In genomic region chr17:71195633-71196391, GRCm38 (mm10) we compare ENCODE assay signal across 9 mouse cellular contexts. TPM values are rescaled to one million over a fixed set of nuclear protein-coding genes. Genes with fewer than 3 reads are reported as not detected.
DNase-seq lines count a peak whose midpoint lies in the region; ATAC-seq and TF ChIP-seq lines count a peak whose summit lies in the region.
"Had no signal": no experiment of that assay in that cellular context is flagged by ENCODE, and none has a peak within 500 bp of the region (broad histone marks: within the 10 kb centered on the region; RNA-seq: fewer than 3 reads in every experiment).

No protein-coding gene starts in this region.

- peaks cover 38% of the 10 kb centered on the region for H3K4me1 ChIP-seq in heart, embryonic 13.5 days
- H3K4me1 ChIP-seq in midbrain, embryonic 13.5 days (replicated peaks) = peaks cover 9% of the 10 kb centered on the region

- peak overlapping the region; percentile 63 for H3K4me2 ChIP-seq in heart, embryonic 13.5 days
- no peak overlapping the region; the same call in 1 of the 2 replicates for H3K4me2 ChIP-seq in midbrain, embryonic 13.5 days (replicated peaks)

- H3K4me3 ChIP-seq in heart, embryonic 13.5 days = peak overlapping the region; percentile 31
- H3K4me3 ChIP-seq in midbrain, embryonic 13.5 days (replicated peaks) = no peak overlapping the region

- peak overlapping the region; percentile 55 for H3K9ac ChIP-seq in heart, embryonic 13.5 days
- no peak overlapping the region for H3K9ac ChIP-seq in midbrain, embryonic 13.5 days (replicated peaks)

- 23% methylated on average over 10 of the region's 10 CpGs for WGBS in heart, embryonic 13.5 days
- 57% methylated on average over 10 of the region's 10 CpGs for WGBS in midbrain, embryonic 13.5 days

- peak; percentile 13 for DNase-seq in cerebellum, adult 8-10 months
- DNase-seq in cerebellum, adult 11-12 months = no peak
- DNase-seq in 416B (ENCODE audit: low read depth) = peak; percentile 89
- peak; percentile 77 for DNase-seq in brain, embryonic 14.5 days (ENCODE audit: low read depth)
- peak; percentile 52 to 73 for DNase-seq in kidney, postnatal 36 days
- DNase-seq in yolk sac, embryonic 10.5 days (ENCODE audit: low spot score) = no peak

- H3K9me3 ChIP-seq in heart, embryonic 13.5 days = peaks cover 4% of the 10 kb centered on the region; the same call in 1 of the 2 replicates
- peaks cover 5% of the 10 kb centered on the region; the same call in 1 of the 2 replicates for H3K9me3 ChIP-seq in midbrain, embryonic 13.5 days

- H3K27ac ChIP-seq in heart, embryonic 13.5 days (replicated peaks) = no peak overlapping the region
- H3K27ac ChIP-seq in midbrain, embryonic 13.5 days = no peak overlapping the region
- H3K27ac ChIP-seq: macrophage had no signal

- no peak for TF ChIP-seq POLR2A in brain, embryonic 14.5 days (IDR thresholded peaks at IDR 0.05; ENCODE audit: borderline replicate concordance, extremely low read depth, insufficient read depth, insufficient read length, poor library complexity, severe bottlenecking)

- no peaks in the 10 kb centered on the region for H3K27me3 ChIP-seq in heart, embryonic 13.5 days (replicated peaks)
- H3K27me3 ChIP-seq in midbrain, embryonic 13.5 days = no peaks in the 10 kb centered on the region

- H3K36me3 ChIP-seq in heart, embryonic 13.5 days = no peaks in the 10 kb centered on the region
- H3K36me3 ChIP-seq in midbrain, embryonic 13.5 days = no peaks in the 10 kb centered on the region

- no peak for ATAC-seq in heart, embryonic 13.5 days (ENCODE audit: extremely low read depth, insufficient number of reproducible peaks, low FRiP score, low TSS enrichment)
- ATAC-seq in midbrain, embryonic 13.5 days = peak; percentile 48

- TF ChIP-seq CTCF in brain, embryonic 14.5 days (IDR thresholded peaks at IDR 0.05; ENCODE audit: borderline replicate concordance, extremely low read depth, insufficient read depth, insufficient read length) = peak; percentile 29; the same call in 1 of the 2 replicates

RNA-seq across cellular contexts. Expression of gene Lpin2, which starts 13.5 kb away (rescaled TPM):
- 20.4 and 34.5 TPM in 2 replicates for polyA plus RNA-seq in brain, embryonic 14.5 days (2012; rRNA removed)
- polyA plus RNA-seq in heart, embryonic 13.5 days (2015; fragmentation: Nextera tagmentation; extraction: Ambion mirVana) = 17.1 TPM in 2 replicates
- 35.3 and 35.5 TPM in 2 replicates for polyA plus RNA-seq in midbrain, embryonic 13.5 days (2015; fragmentation: Nextera tagmentation; extraction: Ambion mirVana)

Comparison
In these comparisons a context has a peak if more than half of its experiments do, and no peak if none do; other contexts are left out.
1. DNase-seq: peak in cerebellum, adult 8-10 months (single experiment), 416B (single experiment), brain, embryonic 14.5 days (single experiment) and kidney, postnatal 36 days (2 of 2); none in cerebellum, adult 11-12 months (single experiment) and yolk sac, embryonic 10.5 days (single experiment).